Mouse (Mus musculus) c-Kit-positive CD71-negative TER-119-negative erythroid progenitor cells, embryonic 14.5 days (primary cell): ENCODE data around the gene Bloc1s5.
A peak's percentile ranks its signal among the peaks of the same experiment; 100 is the strongest.
"Not testable (repeated sequence)": the region's sequence is repeated elsewhere in the genome, so short reads cannot be mapped to it uniquely, and the experiment has no call there.

ENCODE experiments used
- DNase-seq: peaks from one replicate; pipeline ENCODE4 v3.0.0-alpha.2; 2013; ENCODE audit warnings: low read depth

Bloc1s5 gene

DNA sequence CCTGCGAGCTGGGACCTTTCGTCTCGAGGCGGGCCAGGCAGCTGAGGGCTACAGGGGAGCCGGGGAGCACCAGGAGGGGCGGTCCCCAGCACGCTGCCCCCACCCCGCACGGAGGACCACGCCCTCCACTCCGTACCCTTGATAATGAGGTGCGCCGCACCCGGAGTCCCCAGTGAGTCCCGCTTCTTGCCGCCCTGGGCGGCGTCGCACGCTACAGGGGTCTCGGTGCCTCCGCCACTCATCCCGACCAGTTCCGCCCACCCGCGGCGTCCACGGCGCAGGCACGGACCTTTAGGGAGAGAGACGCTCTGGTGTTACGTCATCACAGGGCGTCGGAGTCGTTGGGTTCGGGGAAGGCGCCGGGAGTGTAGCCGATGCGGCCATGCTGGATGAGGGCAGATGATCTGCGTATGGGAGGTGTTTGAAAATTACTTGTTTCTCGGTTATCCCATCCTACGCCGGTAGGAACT lies at the start of gene Bloc1s5:
TSS of gene Bloc1s5 (minus strand) at position 310 of the 470 bp plus-strand sequence.
- peak; percentile 98 for DNase-seq

DNA sequence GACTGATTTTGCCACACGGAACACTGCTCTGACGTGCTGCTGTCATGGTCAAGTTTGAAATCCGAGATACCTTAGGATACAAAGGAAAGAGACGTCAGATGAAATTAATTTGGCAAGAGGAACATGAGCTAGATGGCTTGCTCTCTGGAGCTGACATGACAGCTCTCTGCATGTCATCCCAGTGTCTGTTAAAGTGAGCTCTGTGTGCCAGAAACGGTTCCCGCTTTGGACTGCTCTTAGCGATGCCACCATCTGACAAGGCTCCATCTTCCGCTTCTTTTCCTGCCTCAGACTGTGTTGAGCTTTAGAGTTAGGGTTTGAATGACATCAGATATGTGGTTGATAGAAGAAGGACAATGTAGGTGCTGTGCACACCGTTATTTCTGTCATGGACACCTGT lies 37.4 kb upstream of the Bloc1s5 start:
- DNase-seq = no peak

DNA sequence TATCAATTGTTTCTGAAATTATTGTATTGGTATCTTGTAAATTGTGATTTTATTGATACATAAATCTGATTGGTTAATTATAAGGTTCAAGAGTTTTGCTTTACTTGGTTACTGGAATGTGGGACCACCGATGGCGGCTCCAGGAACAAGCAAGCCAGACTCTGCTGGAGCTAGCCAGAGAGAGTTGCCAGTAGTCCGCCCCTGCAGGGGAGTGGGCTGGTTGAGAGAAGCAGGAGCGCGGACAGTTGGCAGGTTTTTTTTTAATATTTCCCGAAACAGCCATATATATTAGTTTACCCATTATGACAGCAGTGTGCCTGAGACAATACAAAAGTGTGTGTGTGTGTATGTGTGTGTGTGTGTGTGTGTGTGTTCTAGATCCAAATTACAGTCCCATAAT lies 36.5 kb upstream of the Bloc1s5 start:
- DNase-seq = not testable (repeated sequence)

DNA sequence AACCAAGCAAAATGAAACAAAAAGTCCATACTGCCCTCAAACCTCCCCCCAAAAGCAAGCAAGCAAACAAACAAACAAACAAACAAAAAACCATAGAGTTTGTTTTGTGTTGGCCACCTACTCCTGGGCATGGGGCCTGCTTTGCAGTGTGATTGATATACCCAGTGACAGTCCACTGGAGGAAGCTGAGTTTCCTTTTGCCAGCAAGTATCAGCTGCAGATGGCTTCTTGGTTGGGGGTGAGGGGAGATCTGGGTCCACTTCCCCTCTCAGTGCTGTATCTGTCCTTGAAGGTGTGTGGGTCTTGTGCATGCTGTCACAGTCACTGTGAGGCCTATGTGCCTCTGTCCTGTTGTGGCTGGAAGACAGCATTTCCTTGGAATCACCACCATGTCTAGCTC lies 35.1 kb upstream of the Bloc1s5 start:
- no peak for DNase-seq

DNA sequence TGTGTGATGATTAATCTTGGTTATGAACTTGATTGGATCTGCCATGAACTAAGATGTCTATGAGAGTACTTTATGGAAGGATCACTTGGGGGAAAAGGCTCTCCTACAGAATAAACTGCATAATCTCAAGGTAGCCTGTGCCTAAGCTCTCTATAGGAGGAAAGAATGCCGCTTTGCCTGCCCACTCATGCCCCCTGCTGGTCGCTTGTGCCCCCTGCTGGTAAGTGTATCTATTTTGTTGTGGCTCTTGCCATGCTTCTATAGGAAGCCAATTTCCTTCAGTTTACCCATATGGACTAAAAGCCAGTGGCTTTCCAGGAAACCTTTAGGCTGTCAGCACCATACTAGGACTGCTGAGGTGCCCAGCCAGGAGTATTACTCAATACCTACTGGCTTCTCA lies 33.6 kb upstream of the Bloc1s5 start:
- peak; percentile 33 for DNase-seq

DNA sequence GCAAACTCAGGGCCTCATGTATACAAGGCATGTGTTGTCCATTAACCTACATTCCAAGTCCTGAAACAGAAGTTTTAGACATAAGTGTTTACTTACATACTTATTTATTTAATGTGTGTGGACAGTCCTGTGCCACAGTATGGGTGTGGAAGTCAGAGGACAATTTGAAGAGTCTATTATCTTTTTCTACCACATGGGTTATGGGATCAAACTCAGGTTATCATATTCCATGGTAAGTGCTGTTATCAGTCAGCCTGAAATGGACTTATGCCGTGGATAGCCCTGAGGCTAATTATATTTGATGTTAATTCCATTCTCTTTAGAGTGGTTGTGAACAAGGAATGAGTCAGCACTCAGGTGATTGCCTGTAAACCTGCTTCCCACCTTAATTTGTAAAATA lies 29.8 kb upstream of the Bloc1s5 start:
- no peak for DNase-seq

DNA sequence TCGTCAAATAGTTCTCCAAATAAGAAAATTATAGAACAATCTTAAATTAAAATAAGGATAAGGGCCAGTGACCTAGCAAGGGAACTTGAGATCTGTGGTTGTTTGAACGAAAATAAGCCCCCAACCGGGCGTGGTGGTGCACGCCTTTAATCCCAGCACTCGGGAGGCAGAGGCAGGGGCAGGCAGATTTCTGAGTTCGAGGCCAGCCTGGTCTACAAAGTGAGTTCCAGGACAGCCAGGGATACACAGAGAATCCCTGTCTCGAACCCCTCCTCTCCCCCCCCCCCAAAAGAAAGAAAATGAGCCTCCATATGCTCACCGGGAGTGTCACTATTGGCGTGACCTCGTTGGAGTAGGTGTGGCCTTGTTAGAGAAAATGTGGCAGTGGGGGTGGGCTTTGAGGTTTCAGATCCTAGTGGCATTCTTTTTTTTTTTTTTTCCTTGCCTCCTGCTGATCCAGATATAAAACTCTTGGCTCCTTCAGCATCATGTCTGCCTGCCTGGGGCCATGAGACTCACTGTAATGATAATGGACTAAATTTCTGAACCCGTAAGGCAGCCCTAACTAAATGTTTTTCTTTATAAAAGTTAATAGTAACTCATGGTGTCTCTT lies 24.7 kb upstream of the Bloc1s5 start:
- no peak for DNase-seq

DNA sequence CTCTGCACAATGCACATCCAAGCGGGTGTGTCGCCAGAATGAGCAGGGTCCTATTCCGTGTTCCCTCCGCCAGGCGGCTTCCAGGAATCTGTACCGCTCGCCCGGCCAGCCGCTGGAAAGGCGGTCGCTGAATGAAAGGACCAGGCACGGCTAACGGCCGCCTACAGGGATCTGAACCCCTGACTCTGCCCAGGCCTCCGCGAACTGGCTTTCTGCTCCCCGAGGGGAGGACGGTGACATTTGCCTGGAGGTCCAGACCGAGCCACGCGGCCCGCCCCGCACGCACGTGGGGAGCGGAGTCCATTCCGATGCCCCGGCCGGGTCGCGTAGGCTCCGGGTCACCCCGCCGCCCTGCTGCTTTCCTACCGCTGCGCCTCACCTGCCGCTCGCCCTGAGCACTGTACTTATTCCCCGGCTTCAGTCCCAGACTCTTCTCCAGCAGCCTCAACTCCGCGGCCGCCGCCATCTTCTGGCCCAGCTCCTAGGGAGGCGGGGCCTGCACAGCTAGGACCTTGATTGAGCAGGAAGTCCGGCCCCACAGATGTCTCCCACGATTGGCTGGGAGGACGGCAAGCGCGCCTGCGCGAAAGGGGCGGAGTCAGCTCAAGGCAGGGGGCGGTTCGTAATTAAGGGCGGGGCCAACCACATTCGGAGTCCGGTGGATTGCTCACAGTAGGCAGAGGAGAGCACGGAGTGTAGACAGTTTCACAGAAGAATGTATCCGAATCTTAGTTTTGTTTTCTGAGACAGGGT lies 23.8 kb upstream of the Bloc1s5 start, which contains the start of gene Eef1e1:
TSS of gene Eef1e1 (minus strand) at position 531 of the 753 bp plus-strand sequence.
- DNase-seq = peak; percentile 87

DNA sequence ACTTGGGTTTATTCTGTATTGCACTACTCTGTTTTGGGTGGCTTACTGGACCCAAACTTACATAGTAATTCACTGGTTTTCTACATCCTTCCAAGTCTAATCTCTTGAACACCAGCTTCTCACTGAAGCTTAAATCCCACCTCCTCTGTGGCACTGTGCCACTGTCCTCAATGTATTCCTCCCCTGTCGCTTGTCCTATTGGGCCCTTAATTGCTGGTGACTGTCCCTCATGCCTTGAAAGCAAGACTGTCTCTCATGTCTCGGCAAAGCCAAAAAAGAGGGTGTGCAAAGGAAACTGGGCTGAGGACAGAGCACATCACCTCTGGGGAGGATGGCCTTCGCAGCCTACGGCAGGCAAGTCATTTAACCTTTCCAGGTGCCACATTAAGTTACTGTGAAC lies 23.0 kb upstream of the Bloc1s5 start:
- no peak for DNase-seq

DNA sequence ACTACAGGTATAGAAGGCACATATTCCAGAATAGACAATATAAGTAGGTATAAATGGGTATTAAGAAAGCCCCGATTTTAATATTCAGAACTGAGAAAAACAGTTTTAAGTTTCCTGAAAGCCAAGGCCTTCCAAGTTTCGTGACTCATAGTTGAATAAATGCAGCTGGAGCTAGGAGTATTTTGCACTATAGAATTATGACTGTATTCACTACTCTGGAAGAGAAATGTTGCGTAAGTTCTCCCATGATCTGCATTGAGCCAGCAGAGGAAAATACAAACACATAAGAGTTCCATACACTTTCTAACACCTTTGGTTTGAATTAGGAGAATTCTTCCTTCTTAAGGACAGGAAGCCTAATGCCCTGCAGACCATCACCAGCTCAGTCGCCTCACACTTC lies 15.4 kb upstream of the Bloc1s5 start:
- DNase-seq = no peak

DNA sequence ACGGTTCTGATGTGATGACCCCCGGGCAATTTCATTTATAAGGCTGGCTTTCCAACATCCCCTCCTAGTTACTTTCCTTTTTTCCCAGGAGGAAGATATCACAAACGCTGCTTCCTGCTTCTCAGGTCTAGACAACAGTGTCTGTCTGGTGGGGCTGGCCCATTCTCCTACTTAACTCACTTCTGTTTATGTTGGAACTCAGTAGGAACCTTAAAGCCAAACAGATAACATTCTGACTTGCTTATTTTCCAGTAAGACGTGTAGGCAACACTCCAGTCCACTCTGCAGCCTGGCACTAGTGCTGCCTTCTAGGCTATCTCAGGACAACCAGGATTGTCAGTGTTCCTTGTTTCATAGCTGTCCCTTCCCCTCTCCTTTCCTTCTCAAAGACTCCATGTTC lies 14.2 kb upstream of the Bloc1s5 start:
- no peak for DNase-seq

DNA sequence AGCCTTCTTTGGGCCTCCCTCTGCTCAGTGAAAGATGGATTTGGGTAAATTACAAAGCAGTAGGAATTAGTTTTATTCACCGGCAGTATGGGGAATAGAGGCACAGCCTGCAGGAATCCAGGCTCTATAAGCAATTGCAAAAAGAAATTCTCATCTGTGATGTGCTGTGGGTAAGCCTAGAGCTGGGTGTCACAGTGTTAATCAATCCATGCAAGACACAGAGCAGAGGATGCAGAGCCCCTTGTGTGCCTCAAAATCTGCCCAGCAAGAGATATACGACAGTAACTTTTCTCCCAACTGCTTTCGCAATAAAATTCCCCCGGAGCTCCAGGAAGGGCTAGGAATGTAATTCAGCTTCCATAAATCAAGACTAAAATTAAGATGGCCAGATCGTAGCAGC lies 6.5 kb upstream of the Bloc1s5 start:
- no peak for DNase-seq

DNA sequence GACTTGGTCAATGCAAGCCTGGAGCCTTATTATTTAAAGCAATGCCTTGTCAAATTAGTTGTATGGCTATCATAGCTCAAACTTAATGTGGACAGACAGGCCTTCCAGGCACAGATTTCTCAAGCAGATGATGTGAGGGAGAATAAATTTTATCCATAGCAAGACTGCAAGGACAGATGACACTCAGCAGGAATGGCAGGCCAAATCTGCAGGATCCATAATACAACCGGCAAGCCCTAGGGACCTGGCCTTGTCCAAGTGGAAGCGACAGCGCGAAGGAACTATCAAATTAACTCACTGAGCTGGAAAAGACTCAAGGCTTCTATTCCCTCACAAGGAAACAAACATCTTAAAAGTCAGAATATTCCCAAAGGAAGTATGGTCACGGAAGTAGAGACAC lies 6.1 kb upstream of the Bloc1s5 start:
- no peak for DNase-seq

DNA sequence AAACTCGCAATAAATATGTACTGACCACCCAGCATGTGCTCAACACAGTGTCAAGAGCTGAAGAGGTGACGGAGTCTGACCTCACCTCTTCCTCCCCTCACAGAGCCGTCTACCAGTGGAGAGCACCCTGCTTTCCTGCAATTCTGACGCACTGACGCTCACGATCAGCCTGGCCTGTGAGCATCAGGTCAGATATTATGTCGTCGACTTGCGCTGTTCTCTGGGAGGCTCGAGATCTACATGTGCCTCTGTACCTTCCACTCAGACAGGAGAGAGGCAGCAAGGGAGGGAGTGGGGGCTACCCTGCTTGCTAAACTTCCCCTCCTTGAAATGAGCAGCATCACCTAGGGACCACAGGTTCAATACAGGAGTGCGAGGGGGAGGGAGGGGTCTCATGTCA lies 3.8 kb upstream of the Bloc1s5 start:
- DNase-seq = no peak

DNA sequence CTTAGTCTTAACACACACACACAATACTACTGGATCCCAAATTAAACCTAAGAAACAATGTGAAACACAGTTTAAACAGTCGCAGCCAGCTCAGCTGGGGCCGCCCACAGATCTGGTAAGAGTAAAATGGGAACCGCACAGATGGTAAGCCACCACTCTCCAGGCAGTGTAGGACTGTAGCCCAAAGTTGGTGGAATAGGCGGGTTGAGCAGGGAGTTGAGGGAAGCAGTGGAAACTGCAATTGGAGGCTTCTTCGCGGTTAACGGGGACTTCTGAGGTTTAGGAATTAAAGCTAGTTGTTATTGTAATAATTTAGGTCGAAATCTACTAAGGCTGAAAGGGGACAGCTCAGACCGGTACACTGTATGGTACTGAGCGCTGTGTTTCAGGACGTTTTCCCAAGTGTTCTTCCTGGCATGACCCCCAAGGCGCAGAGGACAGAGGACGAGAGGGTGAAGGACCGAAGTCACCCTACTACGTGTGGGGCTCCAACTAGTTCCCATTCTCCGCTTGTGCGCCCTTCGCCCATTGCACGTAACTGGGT lies 581 bp downstream of the Bloc1s5 start:
- DNase-seq = no peak

DNA sequence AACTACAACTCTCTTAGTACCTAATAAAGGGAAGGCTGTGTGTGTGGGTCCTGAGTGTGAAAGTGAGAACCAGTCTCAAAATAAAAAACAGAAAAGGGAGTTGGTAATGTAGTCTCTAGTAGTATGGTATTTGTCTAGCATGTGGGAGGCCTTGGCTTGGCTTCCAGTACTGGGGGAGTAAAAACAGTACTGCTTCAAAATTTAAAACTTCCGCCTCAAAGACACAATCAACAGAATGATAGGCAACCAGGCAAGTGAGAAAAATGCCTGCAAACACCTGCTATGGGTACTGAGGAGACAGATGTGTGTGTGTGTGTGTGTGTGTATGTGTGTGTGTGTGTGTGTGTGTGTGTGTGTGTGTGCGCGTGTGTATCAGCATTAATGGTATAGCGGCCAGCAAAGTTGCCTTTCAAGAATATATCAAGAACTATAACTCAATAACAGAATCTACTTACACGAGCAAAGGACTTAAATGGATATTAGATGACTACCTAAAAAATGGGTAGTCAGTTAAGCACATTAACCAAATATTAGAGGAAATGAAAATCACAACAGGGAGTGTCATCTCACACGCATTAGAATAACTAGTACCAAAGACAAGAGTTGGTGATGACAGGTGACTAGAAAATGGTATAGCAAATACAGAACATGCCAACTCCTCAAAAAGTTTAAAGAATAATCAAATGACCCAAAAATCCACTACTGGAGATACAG lies 1.5 kb downstream of the Bloc1s5 start:
- no peak for DNase-seq

DNA sequence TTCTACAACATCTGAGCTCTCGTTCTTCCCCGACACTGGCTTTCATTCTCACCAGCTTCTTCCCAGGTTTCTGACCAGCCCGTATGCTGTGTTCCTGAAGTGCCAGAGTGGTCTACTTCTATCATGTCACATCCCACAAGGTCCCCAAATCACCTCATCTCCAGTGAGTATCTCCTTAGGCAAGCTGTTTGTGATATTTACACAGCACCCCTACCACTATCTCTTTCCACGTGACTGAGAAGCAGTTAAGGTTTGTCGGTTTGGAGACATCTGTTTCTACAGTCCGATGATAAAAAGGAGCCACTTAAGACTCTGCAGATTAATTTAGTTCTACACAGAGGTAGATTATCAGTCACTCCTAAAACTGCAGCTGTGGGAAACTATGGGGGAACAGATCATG lies 2.4 kb downstream of the Bloc1s5 start:
- no peak for DNase-seq

DNA sequence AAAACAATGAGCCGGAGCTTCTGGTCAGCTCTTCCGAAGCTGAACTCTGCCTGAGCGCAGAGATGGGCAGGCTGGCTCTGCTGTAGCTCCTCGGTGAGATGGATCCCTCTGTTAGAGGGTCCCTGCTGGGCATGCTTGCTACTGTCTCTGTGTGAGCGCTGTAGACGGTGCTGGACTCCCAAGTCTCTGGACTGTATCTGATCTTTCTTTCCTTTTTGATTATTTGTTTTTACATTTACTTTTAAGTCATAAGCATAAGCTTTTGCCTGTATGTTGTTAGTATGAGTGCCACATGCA lies 8.7 kb downstream of the Bloc1s5 start:
- no peak for DNase-seq

DNA sequence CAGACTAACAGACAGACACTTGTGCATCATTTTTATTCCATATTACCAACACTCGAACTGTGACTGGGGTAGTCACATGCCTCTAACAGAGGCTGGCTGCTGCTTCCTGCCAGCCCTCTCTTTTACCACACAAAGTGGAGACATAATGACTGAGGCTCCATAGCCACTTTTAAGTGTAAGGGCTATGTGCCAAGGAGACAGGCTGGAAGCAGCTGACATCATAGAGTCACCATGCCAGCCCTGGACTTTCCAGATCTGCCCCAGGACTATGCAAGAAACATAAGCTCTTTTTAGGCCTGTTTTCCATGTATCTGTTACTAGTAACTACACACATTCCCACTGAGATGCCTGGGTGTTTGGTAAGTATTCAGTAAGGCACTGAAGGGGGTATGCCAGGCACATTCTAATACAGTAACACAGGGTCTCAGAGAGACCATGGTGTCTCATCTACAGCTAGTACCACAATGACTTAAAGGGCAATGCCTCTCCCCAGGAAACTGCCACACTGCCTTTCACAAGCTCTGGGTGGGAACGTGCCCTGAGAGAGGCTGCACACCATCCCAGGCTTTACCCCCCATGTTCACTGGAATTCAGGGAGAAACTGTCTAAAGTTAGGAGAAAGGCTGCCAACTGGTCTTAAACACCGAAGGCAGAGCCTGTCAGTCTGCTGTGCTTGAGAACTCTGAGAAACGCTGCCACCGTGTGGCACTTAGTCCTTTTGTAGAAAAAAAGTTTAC lies 9.2 kb downstream of the Bloc1s5 start:
- no peak for DNase-seq

DNA sequence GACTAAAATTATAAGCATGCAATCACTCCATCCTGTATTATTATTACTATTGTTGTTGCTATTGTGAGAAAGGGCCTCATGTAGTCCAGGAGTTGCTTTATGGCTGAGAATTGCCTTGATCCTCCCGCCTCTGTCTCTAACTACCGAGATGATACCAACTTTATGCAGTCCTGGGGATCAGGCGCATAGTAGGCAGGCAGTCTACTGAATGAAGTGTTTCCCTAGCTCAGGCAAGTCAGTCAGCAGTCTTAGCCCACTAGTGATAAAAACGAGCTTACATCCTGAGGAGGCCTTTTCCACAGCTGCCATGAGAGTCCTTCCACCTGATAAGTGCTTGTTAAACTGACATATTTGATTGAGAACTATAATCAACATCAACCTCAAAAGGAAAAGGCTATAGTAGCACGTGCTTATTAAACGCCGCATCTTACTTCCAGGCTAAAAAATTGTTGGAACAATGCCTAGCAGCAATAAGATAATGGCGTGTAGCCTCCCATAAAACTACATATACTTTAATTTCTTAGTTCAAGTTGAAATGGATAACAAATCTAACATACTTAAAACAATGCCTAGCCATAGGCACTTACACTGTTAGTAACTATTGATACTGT lies 10.5 kb downstream of the Bloc1s5 start:
- DNase-seq = no peak

DNA sequence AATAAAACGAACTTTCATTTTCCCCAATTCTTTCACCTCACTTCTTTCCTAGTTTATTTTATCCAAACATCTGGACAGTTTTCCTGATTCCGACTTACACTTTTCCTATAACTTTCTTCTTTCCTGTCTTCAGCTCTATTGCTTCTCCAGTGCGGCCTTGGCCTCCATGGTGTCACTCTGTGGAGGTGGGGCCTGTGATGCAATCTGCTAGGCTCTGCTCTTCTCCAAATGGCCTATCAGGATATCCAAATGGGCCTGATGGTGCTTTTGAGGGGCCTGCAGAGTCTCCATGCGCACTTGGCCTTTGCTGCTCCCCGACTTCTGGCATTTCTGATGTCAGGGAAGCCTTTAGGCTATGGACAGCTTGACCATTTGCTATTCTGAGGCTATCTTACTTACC lies 11.6 kb downstream of the Bloc1s5 start:
- no peak for DNase-seq
